Mouse (Mus musculus) cerebellum, postnatal 36 days (tissue): ENCODE measurements around the gene Nudt14.
A peak's percentile ranks its signal among the peaks of the same experiment; 100 is the strongest.

Source experiments
- DNase-seq, 2 experiments: peaks; one replicate each; pipeline ENCODE4 v3.0.0; 2021 to 2022; ENCODE audit warnings: mixed read lengths in 2 of 2

The Nudt14 gene

GRCm38 (mm10) chr12:112941776-112942713, at the start of gene Nudt14:
Gene Nudt14 (minus strand): TSS chr12:112942124.
- DNase-seq, result peak; percentile 60 to 67

DNA sequence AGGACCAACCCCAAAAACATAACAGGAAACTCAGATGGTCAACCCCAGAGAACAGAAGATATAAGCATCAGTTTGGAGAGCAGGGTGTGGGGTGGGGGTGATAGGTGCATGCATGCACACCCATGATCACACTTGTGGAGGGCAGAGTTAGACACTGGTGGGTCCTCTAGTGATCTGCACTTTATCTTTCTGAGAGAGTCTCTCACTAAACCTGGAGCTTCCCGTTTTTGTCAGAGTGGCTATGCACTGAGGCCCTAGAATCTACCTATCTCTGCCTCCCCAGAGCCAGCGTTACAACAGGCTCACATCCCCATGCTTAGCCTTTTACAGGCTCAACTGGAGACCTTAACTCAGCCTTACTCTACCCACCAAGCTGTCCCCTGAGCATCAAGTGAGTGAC, 49.5 kb upstream of the Nudt14 start:
- no peak for DNase-seq

DNA sequence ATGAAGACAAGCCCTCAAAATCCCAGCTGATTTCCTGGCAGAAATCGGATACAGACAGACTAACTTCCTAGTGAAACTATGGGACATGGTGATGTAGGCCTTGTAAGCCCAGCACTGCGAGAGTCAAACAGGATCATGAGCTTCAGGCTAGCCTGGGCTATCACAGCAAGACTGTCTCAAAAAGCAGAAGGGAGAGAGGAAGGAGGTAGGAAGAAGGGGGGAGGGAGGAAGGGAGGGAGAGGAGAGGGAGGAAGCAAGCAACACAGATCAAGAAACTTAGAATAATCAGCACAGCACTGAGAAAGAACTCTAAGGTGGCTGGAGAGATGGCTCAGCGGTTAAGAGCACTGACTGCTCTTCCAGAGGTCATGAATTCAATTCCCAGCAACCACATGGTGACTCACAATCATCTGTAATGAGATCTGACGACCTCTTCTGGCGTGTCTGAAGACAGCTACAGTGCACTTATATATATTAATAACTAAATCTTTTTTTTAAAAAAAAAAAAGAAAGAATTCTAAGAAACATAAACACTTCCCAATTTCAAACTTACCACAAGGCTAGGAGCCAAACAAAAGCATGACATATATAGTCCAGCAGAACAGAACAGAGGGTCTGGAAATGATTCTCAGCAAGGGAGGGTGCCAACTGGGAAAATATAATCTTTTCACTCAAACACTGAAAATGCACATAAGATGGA, 48.9 kb upstream of the Nudt14 start:
- no peak for DNase-seq

- DNase-seq, result peak in 1 of 2 experiments; percentile 33
Measured at GRCm38 (mm10) chr12:112987877-112988276, 46.0 kb upstream of the Nudt14 start.

DNA sequence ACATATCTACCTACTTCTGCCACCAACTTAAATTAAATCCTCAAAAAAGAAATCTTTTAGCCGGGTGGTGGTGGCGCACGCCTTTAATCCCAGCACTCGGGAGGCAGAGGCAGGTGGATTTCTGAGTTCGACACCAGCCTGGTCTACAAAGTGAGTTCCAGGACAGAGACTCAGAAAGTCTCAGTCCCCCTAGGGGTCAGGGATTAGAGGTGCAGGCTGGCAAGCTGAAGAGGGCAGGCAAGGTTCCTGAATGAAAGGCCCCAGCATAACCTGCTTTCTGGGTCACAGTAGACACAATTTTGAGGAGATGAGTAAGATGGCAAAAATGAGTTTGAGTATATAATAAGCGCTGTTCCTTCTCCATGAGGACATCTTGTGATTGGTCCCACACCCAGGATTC, 43.4 kb upstream of the Nudt14 start:
- no peak for DNase-seq

- DNase-seq, result no peak
Measured at GRCm38 (mm10) chr12:112982031-112982430, 40.1 kb upstream of the Nudt14 start.

GRCm38 (mm10) chr12:112977156-112977555, 35.2 kb upstream of the Nudt14 start:
- no peak for DNase-seq

DNA sequence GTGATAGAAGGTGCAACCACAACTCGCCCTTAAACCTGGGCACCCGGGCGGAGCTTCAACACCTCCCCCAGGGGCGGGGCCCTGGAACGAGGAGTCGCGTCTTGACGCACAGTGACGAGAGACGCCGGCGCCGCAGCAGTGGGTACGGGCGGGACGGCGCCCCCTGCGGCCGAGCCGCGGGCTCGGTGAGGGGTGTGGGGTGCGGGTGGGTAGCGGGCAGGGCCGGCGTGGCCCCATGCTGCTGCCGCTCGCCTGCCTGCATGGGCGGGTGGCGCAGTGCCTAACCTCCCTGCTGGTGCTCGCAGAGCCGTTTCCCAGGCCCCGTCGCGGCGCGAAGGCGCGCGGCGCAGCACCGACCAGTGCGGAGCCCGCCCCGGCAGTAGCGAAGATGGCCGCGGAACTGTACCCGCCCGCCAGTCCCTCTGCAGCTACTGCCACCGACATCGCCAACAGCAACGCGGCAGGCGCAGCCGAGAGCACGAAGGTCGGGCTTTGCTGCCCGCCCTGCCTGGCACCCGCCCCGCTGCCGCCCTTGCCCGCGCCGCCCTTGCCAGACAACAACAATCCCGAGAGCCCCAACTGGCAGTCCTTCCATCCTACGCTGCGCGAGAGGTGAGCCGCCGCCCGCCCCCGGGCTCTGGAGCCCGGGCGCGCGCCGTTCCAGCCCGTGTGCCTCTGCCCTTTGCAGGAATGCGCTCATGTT, 34.6 kb upstream of the Nudt14 start, which contains the start of gene Btbd6:
Gene Btbd6, plus strand, starts transcription at position 112 of the 703 bp plus-strand sequence.
- peak; percentile 92 to 95 for DNase-seq

DNA sequence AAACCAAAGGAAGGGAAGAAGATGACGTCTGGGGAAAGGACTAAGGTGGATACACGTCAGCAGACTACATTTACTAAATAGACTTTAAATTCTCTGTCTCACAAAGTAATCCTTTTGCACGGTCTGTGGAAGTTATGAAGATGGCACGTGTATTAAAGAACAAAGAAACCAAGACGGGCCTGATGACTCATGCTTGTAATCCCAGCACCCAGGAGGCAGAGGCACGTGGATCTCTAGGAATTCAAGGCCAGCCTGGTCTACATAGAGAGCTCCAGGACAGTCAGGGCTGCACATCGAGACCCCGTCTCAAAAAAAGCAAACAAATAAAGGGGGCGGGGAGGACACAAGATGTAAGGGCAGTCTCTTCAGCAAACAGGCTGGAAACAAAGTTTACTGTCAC, 32.8 kb upstream of the Nudt14 start:
- DNase-seq, result no peak

GRCm38 (mm10) chr12:112969616-112970015, 27.7 kb upstream of the Nudt14 start:
- DNase-seq, result no peak

DNA sequence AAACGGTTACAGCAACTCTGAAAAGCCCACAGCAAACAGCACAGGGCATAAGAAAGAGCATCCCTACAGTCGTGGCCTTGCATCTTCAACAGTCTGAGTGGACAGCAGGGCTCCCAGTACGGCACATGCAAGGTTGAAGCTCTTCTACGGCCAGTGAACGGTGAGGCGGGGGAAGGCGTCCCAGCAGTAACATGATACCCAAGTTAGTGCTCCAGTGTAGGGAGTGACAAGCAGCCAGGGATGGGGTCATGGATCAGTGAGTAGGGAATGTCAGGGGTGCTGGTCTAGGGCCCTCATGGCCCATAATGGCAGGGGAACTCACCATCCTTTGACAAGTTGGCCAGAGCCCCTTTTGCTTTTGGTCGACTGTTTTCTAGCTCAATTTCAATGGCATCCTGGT, 27.0 kb upstream of the Nudt14 start:
- no peak for DNase-seq

DNA sequence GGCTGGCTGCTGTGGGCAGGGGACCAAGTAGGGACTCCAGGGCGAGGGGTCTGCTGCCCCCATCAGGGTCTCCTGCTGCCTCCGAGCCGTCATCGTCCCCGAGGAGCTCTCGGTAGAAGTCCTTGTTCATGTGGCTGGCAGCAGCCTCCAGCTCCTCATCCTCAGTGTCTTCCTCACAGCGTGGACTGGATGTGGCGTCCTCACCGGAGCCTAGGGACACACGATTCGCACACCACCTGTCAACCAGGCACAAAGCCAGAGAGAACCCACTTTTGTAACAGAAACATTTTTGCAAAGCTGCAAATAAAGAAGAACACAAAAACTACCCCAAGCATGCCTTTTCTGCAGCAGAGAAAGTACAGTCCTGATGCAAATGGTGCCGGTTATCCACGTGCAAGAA, 23.9 kb upstream of the Nudt14 start:
- peak; percentile 35 to 39 for DNase-seq

DNA sequence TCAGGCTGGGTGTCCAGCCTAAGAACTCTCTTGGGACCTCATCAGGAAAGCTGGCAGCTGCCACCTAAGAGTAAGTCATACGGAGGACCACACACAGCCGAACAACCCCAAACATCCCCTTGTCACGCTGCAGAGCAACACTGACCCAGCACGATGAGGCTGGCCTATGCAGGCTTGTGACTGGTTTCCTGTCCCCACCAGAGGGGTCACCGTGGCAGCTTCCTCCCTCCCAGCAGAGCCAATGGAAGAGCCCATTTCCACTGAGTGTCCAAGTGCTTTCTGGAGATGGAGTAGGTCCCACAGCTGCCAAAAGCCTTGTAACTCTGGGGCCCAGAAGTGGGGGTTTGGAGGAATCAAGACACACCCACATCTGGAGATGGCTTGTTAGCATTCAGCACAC, 19.9 kb upstream of the Nudt14 start:
- no peak for DNase-seq

GRCm38 (mm10) chr12:112961428-112961827, 19.5 kb upstream of the Nudt14 start:
- peak; percentile 64 to 74 for DNase-seq

- no peak for DNase-seq
Measured at GRCm38 (mm10) chr12:112959421-112959820, 17.5 kb upstream of the Nudt14 start.

- DNase-seq, result peak in 1 of 2 experiments; percentile 46
Measured at GRCm38 (mm10) chr12:112958303-112958702, 16.4 kb upstream of the Nudt14 start.

GRCm38 (mm10) chr12:112955800-112956199, 13.9 kb upstream of the Nudt14 start:
- DNase-seq, result peak; percentile 83 to 89

DNA sequence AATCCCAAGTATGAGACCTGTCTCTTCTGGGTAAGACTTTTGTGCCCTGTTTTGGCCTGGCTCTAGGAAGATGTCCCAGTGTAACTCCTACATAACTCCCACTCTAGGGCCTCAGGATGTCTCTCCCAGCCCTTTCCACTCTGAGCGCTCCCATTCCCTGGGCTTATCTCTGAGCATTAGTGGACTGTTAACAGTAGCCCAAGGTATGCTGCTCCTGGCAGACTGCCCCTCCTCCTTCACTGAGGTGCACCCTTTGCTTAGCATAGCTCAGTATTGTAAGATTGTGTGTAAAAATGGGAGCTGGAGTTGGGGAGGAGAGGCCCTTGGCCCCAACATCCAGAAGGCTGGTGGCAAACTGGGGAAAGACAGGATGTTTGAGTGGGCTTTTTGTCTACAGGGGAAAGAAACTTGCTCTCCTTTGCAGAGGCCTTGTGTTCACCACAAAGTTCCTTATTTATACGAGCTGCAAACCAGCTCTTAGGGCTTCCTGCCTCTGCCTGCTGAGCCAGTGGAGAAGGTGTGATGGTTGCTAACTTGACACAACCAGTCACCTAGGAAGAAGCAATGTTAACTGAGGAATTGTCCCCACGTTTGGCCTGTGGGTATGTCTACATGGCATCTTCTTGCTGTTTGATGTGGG, 11.1 kb upstream of the Nudt14 start:
- no peak for DNase-seq

DNA sequence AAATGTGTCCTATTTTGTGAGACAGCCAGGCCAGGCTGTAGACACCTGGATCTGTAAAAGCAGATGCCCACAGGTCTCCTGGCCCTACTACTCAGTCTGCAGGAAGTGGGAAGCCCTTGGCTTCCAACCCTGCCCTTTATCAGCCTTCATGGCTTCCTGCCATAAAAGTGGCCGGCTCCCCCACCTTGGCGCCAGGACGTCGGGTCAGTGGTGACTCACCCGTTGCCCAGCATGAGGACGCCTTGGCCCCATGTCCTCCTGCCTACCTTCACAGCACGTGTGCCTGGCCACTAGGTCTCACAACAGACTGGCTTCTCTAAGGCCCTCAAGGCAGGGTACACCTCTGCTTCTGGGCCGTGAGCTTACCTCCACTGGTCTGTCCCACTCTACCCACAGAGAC, 10.5 kb upstream of the Nudt14 start:
- DNase-seq, result peak; percentile 49

GRCm38 (mm10) chr12:112951150-112951842, 9.4 kb upstream of the Nudt14 start:
- DNase-seq, result no peak

DNA sequence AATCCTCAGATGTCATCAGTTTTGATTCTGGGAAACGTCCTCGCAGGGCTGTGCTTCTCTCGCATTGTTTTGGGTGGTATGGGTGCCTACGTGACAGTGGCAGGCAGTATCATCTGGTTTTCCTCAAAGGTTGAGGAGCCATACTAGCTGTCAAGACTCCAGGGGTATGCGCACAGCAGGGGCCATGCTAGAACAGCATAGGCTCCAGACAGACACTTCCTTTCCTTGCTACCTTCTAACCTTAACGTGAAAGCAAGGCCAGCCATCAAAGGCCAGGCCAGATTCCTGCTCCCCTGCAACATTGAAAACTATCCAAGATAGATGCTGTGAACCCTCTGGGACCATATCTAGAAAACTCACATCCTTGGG, 8.8 kb upstream of the Nudt14 start:
- no peak for DNase-seq
